Mouse (Mus musculus): ENCODE data around the gene Tspoap1. TPM values are rescaled to one million over a fixed set of nuclear protein-coding genes. Genes with fewer than 3 reads are reported as not detected.
A peak's percentile ranks its signal among the peaks of the same experiment; 100 is the strongest.

The Tspoap1 gene
- polyA plus RNA-seq, 1 experiment from 2014 or later = 0.64 TPM

- Histone ChIP-seq H3K4me1 (ENCODE audit: insufficient read depth, low read depth, low read length) (no peaks in the 10 kb centered on the region), H3K4me3 (ENCODE audit: low read depth, low read length) (no peak overlapping the region), H3K9me3 (ENCODE audit: low read length) (no peaks in the 10 kb centered on the region), H3K9ac (replicated peaks; ENCODE audit: low read depth) (no peak overlapping the region), H3K4me2 (replicated peaks; ENCODE audit: low read depth, low read length) (no peak overlapping the region), H3K27me3 (replicated peaks; ENCODE audit: insufficient read depth, low read length) (no peaks in the 10 kb centered on the region), H3K27ac (ENCODE audit: low read length) (no peak overlapping the region), H3K36me3 (ENCODE audit: insufficient read depth, low read length) (no peaks in the 10 kb centered on the region)
- ATAC-seq (no peak), DNase-seq (ENCODE audit: low spot score) (no peak)
- WGBS = 66% methylated on average over 7 of the region's 7 CpGs
- TF ChIP-seq EP300 (IDR thresholded peaks at IDR 0.05) = no peak
- no peak for TF ChIP-seq CTCF (IDR thresholded peaks at IDR 0.05)
Observed at GRCm38 (mm10) chr11:87808236-87808635, 47.9 kb downstream of the Tspoap1 start.

DNA sequence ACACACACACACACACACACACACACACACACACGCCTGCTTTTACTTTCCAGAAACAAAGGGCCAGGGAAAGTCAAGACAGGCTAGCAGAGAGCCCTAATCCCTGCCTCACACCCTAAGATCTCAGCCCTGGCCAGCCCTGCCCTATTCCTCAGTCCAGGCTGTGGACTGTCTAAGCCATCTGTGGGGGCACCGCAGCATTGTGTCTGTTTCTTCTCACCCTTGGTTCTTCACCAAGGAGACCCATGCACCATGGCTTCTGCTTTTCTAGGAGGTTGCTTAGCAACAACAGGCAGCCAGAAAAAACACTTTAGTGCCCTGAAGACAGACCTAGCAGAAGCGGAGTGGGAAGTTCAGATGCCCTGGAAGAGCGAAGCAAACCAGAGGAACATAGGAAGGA lies 51.1 kb downstream of the Tspoap1 start:
- no peak for ATAC-seq
- no peaks in the 10 kb centered on the region for H3K9me3 ChIP-seq (ENCODE audit: low read length)
- DNase-seq (ENCODE audit: low spot score) = no peak
- H3K9ac ChIP-seq (replicated peaks; ENCODE audit: low read depth) = no peak overlapping the region
- H3K4me1 ChIP-seq (ENCODE audit: insufficient read depth, low read depth, low read length) = no peaks in the 10 kb centered on the region
- no peak overlapping the region for H3K4me2 ChIP-seq (replicated peaks; ENCODE audit: low read depth, low read length)
- H3K36me3 ChIP-seq (ENCODE audit: insufficient read depth, low read length) = no peaks in the 10 kb centered on the region
- H3K4me3 ChIP-seq (ENCODE audit: low read depth, low read length) = no peak overlapping the region
- WGBS = 66% methylated on average over 4 of the region's 4 CpGs
- TF ChIP-seq CTCF (IDR thresholded peaks at IDR 0.05) (no peak), EP300 (IDR thresholded peaks at IDR 0.05) (no peak)
- no peak overlapping the region for H3K27ac ChIP-seq (ENCODE audit: low read length)
- no peaks in the 10 kb centered on the region for H3K27me3 ChIP-seq (replicated peaks; ENCODE audit: insufficient read depth, low read length)

DNA sequence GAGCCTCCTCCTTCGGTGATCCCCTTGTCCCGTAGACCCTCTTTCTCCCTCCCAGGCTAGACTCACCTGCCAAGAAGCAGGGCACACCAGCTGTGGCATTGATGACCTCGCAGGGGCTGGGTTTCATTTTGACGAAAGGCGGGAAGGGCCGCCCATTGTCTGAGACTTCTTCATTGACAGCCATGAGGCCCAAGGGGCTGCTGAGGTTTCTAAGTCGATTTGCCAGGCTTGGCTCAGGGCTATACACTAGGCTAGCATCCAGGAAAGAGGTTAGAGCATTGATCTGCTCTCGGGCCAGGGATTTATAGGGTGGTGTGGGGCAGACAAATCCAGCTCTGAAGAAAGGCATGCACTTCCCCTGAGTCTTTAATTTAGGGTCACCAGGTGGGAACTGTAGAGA lies 54.5 kb downstream of the Tspoap1 start:
- Histone ChIP-seq H3K4me1 (ENCODE audit: insufficient read depth, low read depth, low read length) (no peaks in the 10 kb centered on the region), H3K36me3 (ENCODE audit: insufficient read depth, low read length) (no peaks in the 10 kb centered on the region), H3K27ac (ENCODE audit: low read length) (no peak overlapping the region), H3K4me2 (replicated peaks; ENCODE audit: low read depth, low read length) (no peak overlapping the region), H3K9ac (replicated peaks; ENCODE audit: low read depth) (no peak overlapping the region), H3K4me3 (ENCODE audit: low read depth, low read length) (no peak overlapping the region), H3K9me3 (ENCODE audit: low read length) (no peaks in the 10 kb centered on the region), H3K27me3 (replicated peaks; ENCODE audit: insufficient read depth, low read length) (no peaks in the 10 kb centered on the region)
- 77% methylated on average over 8 of the region's 8 CpGs for WGBS
- ATAC-seq (no peak), DNase-seq (ENCODE audit: low spot score) (no peak)
- no peak for TF ChIP-seq EP300 (IDR thresholded peaks at IDR 0.05)
- TF ChIP-seq CTCF (IDR thresholded peaks at IDR 0.05) = no peak

DNA sequence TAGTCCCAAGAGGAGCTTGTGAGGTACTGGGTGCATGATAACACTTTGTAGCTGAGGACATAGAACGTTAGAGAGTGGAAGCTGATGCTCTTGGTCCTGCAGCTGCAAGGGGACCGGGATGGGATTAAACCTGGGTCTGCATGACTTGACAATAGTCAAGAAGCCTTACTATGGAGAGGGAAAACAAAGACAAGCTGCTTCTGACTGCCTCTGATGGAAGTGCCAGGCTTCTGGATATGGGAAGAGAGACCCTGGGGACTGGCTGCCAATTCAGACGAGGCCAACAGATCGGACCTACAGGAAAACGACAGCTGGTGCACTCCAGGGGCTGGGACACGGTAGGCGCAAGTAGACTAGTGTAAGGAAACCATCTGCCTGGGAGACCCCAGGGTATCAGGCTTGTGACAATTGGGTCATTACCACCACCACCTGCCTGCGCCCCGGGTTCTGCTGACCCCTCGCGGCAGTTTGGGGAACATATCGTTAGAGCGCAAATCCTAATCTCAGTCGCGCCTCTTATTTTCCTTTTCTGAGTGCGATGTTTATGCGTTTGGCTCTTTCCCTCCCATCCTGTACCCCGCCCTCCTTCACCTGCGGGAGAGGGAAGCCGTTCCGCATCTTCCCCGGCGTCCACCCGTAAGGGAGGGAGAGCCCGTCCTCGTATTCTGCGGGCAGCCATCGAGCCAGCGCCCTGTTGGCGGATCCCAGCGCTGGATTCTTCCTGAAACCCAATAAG lies 56.5 kb downstream of the Tspoap1 start:
- Histone ChIP-seq H3K9me3 (ENCODE audit: low read length) (no peaks in the 10 kb centered on the region), H3K4me1 (ENCODE audit: insufficient read depth, low read depth, low read length) (no peaks in the 10 kb centered on the region), H3K27me3 (replicated peaks; ENCODE audit: insufficient read depth, low read length) (no peaks in the 10 kb centered on the region), H3K4me3 (ENCODE audit: low read depth, low read length) (peak overlapping the region; percentile 25; the same call in 1 of the 2 replicates), H3K9ac (replicated peaks; ENCODE audit: low read depth) (no peak overlapping the region), H3K36me3 (ENCODE audit: insufficient read depth, low read length) (no peaks in the 10 kb centered on the region), H3K27ac (ENCODE audit: low read length) (no peak overlapping the region), H3K4me2 (replicated peaks; ENCODE audit: low read depth, low read length) (peak overlapping the region; percentile 57)
- no peak for TF ChIP-seq EP300 (IDR thresholded peaks at IDR 0.05)
- TF ChIP-seq CTCF (IDR thresholded peaks at IDR 0.05) = peak; percentile 79
- 4% methylated on average over 31 of the region's 31 CpGs for WGBS
- ATAC-seq (no peak), DNase-seq (ENCODE audit: low spot score) (no peak)

GRCm38 (mm10) chr11:87817443-87817773 lies 57.1 kb downstream of the Tspoap1 start:
- no peak for ATAC-seq
- no peaks in the 10 kb centered on the region for H3K4me1 ChIP-seq (ENCODE audit: insufficient read depth, low read depth, low read length)
- no peak for DNase-seq (ENCODE audit: low spot score)
- H3K4me3 ChIP-seq (ENCODE audit: low read depth, low read length) = no peak overlapping the region; the same call in 1 of the 2 replicates
- H3K27me3 ChIP-seq (replicated peaks; ENCODE audit: insufficient read depth, low read length) = no peaks in the 10 kb centered on the region
- H3K27ac ChIP-seq (ENCODE audit: low read length) = no peak overlapping the region
- no peak overlapping the region for H3K9ac ChIP-seq (replicated peaks; ENCODE audit: low read depth)
- no peaks in the 10 kb centered on the region for H3K36me3 ChIP-seq (ENCODE audit: insufficient read depth, low read length)
- peak overlapping the region; percentile 57 for H3K4me2 ChIP-seq (replicated peaks; ENCODE audit: low read depth, low read length)
- WGBS = 34% methylated on average over 4 of the region's 4 CpGs
- no peak for TF ChIP-seq CTCF (IDR thresholded peaks at IDR 0.05)
- TF ChIP-seq EP300 (IDR thresholded peaks at IDR 0.05) = no peak
- no peaks in the 10 kb centered on the region for H3K9me3 ChIP-seq (ENCODE audit: low read length)

- Histone ChIP-seq H3K36me3 (ENCODE audit: insufficient read depth, low read length) (no peaks in the 10 kb centered on the region), H3K4me2 (replicated peaks; ENCODE audit: low read depth, low read length) (no peak overlapping the region), H3K27me3 (replicated peaks; ENCODE audit: insufficient read depth, low read length) (no peaks in the 10 kb centered on the region), H3K9ac (replicated peaks; ENCODE audit: low read depth) (no peak overlapping the region), H3K9me3 (ENCODE audit: low read length) (no peaks in the 10 kb centered on the region), H3K27ac (ENCODE audit: low read length) (no peak overlapping the region), H3K4me3 (ENCODE audit: low read depth, low read length) (no peak overlapping the region), H3K4me1 (ENCODE audit: insufficient read depth, low read depth, low read length) (no peaks in the 10 kb centered on the region)
- DNase-seq (ENCODE audit: low spot score) = no peak
- no peak for ATAC-seq
- TF ChIP-seq EP300 (IDR thresholded peaks at IDR 0.05) (no peak), CTCF (IDR thresholded peaks at IDR 0.05) (no peak)
- WGBS = 51% methylated on average over 5 of the region's 5 CpGs
Observed at GRCm38 (mm10) chr11:87821502-87821901, 61.2 kb downstream of the Tspoap1 start.
